Mouse (Mus musculus): Measurements from ENCODE around the gene Lbh.

DNA sequence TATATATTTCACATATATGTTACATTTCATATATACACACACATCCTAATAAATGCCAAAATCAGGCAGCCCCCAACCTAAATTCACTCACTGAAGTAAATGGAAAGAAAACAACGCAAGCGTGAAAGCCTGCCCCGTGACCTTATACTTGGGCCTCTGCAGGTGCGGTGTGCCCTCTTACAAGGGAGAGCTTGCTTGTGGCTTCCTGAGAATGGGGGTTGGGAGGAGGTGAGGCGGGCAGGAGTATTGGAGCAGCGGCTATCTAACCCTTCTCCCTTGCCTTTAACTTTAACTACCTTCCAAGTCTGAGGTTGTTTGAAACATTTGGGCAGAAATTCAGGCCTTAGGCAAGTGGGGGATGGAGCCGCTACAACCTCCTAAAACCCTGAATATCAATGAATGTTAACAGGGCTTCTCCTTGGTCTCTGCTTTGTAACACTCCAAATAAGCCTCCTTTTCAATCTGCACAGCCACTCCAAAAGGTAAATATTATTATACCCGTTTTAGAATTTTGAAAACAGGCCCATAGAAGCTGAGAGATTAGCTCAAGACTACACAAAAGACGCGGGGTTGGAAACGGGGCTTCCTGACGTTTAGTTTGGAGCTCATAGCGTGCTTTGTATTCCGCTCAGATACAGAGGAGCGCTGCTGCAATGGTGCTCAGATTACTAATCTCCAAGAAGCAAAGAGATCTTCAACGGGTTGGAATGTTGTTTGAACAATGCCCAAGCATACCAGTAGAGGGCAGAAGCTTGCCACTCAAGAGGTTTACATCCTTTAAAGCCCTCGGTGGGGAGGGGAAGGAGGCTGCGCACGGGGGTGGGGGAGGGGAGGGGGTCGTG is 28.3 kb upstream of the Lbh start:
- no peak for TF ChIP-seq CTCF (IDR thresholded peaks at IDR 0.05; ENCODE audit: borderline replicate concordance, insufficient read depth, low read length)
- no peak for TF ChIP-seq POLR2A (IDR thresholded peaks at IDR 0.05; ENCODE audit: low read depth, low read length)

Measured in embryonic fibroblast, embryonic 13.5 days (primary cell).